Mouse (Mus musculus) limb, embryonic 12.5 days (tissue): ENCODE measurements at regions not wholly inside any gene's neighbourhood (a gene's known extent, or its start where the extent isn't known, plus 50 kb on each side); places are given as distances from the start of the nearest gene placed in this dataset.

ENCODE experiments used
- ATAC-seq: fragments of 200-750 bp; cut with Nextera tagmentation; 2 replicates; pipeline ENCODE4 v1.8.0; 2017; ENCODE audit warnings: low read depth, moderate TSS enrichment; ENCODE audit not compliant: insufficient number of reproducible peaks, insufficient read depth, low FRiP score, low TSS enrichment
- H3K27ac ChIP-seq: fragments of 300-500 bp; sonication (generic); 2 replicates; pipeline ENCODE4 v1.5.1; 2016; ENCODE audit warnings: mild to moderate bottlenecking, moderate library complexity
- H3K27me3 ChIP-seq: fragments of 300-500 bp; sonication (generic); 2 replicates; pipeline ENCODE4 v1.6.1; 2016; ENCODE audit warnings: mild to moderate bottlenecking, moderate library complexity
- H3K36me3 ChIP-seq: fragments of 300-500 bp; sonication (generic); 2 replicates; pipeline ENCODE4 v1.6.1; 2016; ENCODE audit warnings: mild to moderate bottlenecking, moderate library complexity
- H3K4me1 ChIP-seq: fragments of 300-500 bp; sonication (generic); replicated peaks from 2 replicates; pipeline ENCODE4 v1.6.1; 2016
- H3K4me2 ChIP-seq: fragments of 300-500 bp; sonication (generic); 2 replicates; pipeline ENCODE4 v1.6.1; 2016; ENCODE audit warnings: mild to moderate bottlenecking, moderate library complexity
- H3K4me3 ChIP-seq: fragments of 300-500 bp; sonication (generic); replicated peaks from 2 replicates; pipeline ENCODE4 v1.5.1; 2016; ENCODE audit warnings: mild to moderate bottlenecking
- H3K9ac ChIP-seq: fragments of 300-500 bp; sonication (generic); replicated peaks from 2 replicates; pipeline ENCODE4 v1.6.1; 2016; ENCODE audit warnings: mild to moderate bottlenecking, moderate library complexity
- H3K9me3 ChIP-seq: fragments of 300-500 bp; sonication (generic); 2 replicates; pipeline ENCODE4 v1.6.1; 2016; ENCODE audit warnings: mild to moderate bottlenecking, moderate library complexity
- WGBS: fragments of 180-500 bp; shearing (Covaris S2); methylation state at CpG from one replicate; pipeline ENCODE4 v1.1.7; 2016; 5-methylcytosine and 5-hydroxymethylcytosine counted together

DNA sequence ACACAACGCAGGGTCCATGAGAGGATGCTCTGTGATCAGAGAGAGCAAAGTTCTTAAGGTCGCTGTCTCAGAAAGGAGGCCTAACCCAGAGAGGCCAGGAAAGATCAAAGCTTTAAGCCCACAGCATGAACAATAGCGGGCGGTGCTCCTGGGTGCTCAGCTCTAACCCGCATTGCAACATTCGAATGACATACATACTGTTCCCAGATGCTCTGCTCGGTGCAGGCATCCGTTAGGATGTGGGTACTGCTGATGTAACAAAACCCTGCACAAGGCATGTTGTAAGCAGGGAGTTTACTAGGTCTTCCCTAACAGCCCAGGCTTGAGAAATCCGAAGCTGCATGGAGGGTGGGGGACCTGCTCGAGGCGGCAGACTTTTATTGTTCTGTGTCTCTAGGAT is 164.6 kb upstream of the Jarid2 start:
- H3K4me2 ChIP-seq = no peak overlapping the region
- H3K27me3 ChIP-seq = no peaks in the 10 kb centered on the region
- H3K36me3 ChIP-seq = no peaks in the 10 kb centered on the region
- 34% methylated on average over 11 of the region's 11 CpGs for WGBS
- H3K4me1 ChIP-seq = peaks cover 7% of the 10 kb centered on the region; the same call in 1 of the 2 replicates
- H3K4me3 ChIP-seq = no peak overlapping the region
- H3K9me3 ChIP-seq = no peaks in the 10 kb centered on the region
- no peak; the same call in 1 of the 2 replicates for ATAC-seq
- H3K27ac ChIP-seq = no peak overlapping the region
- no peak overlapping the region for H3K9ac ChIP-seq

- no peak overlapping the region for H3K9ac ChIP-seq
- no peak overlapping the region for H3K4me2 ChIP-seq
- H3K27ac ChIP-seq = no peak overlapping the region
- no peak for ATAC-seq
- 0 out of 2 replicates have a peak, but pooled peaks cover 4% of the 10 kb centered on the region for H3K9me3 ChIP-seq
- H3K4me1 ChIP-seq = peaks cover 7% of the 10 kb centered on the region; the same call in 1 of the 2 replicates
- H3K27me3 ChIP-seq = no peaks in the 10 kb centered on the region
- no peak overlapping the region for H3K4me3 ChIP-seq
- no peaks in the 10 kb centered on the region for H3K36me3 ChIP-seq
- 60% methylated on average over 2 of the region's 2 CpGs for WGBS
Observed at GRCm38 (mm10) chr13:44567696-44568095, 161.6 kb upstream of the Jarid2 start.

DNA sequence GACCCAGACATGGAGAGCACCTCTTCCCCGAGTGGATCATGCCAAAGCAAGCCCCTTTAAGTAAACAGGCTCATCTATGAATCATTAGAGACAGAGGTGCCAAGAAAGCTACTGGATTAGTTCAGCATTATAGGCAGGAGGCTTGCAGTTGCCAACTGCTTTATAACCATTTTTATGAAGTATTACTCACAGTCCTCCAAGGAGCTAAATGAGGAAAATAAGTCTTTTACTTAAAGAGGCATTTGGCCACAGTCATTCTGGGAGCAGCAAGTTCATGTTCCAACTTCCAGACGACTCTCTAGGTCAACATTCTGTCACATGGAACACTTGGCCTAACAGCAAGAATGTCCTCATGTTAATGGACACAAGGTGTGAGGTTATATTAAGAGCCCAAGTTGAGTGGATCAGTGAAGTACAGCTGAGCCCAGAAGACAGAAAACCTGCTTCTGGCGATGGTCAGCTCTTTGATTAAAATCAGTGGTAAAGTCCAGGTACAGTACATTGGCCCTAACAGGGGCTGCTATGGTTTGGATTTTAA is 160.0 kb upstream of the Jarid2 start:
- H3K27ac ChIP-seq = no peak overlapping the region
- no peak overlapping the region for H3K4me2 ChIP-seq
- H3K27me3 ChIP-seq = no peaks in the 10 kb centered on the region
- H3K9me3 ChIP-seq = 0 out of 2 replicates have a peak, but pooled peaks cover 4% of the 10 kb centered on the region
- WGBS = 60% methylated on average over 3 of the region's 3 CpGs
- H3K4me3 ChIP-seq = no peak overlapping the region
- no peaks in the 10 kb centered on the region for H3K36me3 ChIP-seq
- no peak for ATAC-seq
- H3K9ac ChIP-seq = no peak overlapping the region
- peaks cover 7% of the 10 kb centered on the region; the same call in 1 of the 2 replicates for H3K4me1 ChIP-seq

GRCm38 (mm10) chr13:44573463-44573862 is 155.8 kb upstream of the Jarid2 start:
- Histone ChIP-seq H3K4me2 (no peak overlapping the region), H3K4me3 (no peak overlapping the region), H3K4me1 (no peaks in the 10 kb centered on the region), H3K9ac (no peak overlapping the region), H3K36me3 (no peaks in the 10 kb centered on the region), H3K27me3 (no peaks in the 10 kb centered on the region), H3K9me3 (peaks cover 4% of the 10 kb centered on the region; the same call in 1 of the 2 replicates), H3K27ac (no peak overlapping the region)
- 9% methylated on average over 7 of the region's 7 CpGs for WGBS
- no peak for ATAC-seq

GRCm38 (mm10) chr13:44579215-44579614 is 150.1 kb upstream of the Jarid2 start:
- Histone ChIP-seq H3K36me3 (no peaks in the 10 kb centered on the region), H3K27ac (no peak overlapping the region), H3K4me1 (peaks cover 31% of the 10 kb centered on the region), H3K27me3 (peaks cover 5% of the 10 kb centered on the region; the same call in 1 of the 2 replicates), H3K9me3 (peaks cover 12% of the 10 kb centered on the region), H3K4me2 (no peak overlapping the region), H3K9ac (no peak overlapping the region), H3K4me3 (no peak overlapping the region)
- no peak for ATAC-seq
- 72% methylated on average over 5 of the region's 5 CpGs for WGBS

DNA sequence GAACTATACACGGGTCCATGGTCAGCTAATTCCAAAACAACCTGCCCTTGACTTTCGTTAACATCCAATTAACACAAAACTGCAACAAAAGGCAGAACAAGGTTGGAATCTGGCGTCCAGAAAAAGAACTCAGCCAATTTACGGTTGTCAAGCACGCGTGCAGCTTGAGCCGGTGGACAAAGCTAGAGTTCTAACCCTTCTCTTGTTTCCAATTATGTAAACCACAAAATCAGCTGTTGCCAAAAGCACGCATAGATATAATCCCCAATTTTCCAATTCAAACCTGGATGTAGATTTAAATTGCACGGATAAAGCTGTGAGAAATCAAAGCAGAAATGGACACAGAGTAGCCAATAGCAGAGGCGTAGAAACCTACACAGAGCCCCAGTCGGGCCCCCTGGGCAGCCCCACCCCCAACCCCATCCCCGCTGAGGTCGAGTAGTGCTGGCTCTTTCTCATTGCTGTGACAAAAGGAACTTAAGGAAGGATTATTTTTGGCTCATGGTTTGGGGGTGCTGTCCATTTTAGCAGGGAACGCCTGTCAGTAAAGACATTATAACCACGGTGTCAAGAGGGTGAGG is 149.0 kb upstream of the Jarid2 start:
- ATAC-seq = no peak
- no peak overlapping the region for H3K9ac ChIP-seq
- H3K4me1 ChIP-seq = peaks cover 36% of the 10 kb centered on the region
- no peaks in the 10 kb centered on the region for H3K36me3 ChIP-seq
- peaks cover 12% of the 10 kb centered on the region for H3K9me3 ChIP-seq
- peak overlapping the region; percentile 34 for H3K4me2 ChIP-seq
- H3K4me3 ChIP-seq = no peak overlapping the region
- no peak overlapping the region for H3K27ac ChIP-seq
- 38% methylated on average over 15 of the region's 15 CpGs for WGBS
- H3K27me3 ChIP-seq = peaks cover 5% of the 10 kb centered on the region; the same call in 1 of the 2 replicates

DNA sequence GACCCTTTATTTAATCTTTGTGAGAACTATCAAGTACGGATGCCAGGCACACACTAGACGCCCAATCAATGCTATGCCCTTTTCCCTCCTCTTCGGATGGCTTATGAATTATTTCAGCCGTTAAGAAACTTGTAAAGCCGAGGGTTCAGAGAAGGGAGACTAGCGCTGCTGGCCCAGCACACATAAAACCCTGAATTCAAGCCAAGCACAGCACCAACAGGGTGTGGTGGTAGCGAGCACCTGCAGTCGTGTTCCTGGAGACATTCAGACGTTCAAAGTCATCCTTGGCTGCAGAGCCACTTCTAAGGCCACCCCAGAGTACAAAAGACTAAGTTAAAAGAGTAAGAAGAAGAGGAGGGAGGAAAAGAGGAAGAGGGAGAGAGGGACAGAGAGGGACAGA is 148.5 kb upstream of the Jarid2 start:
- Histone ChIP-seq H3K36me3 (no peaks in the 10 kb centered on the region), H3K9me3 (peaks cover 12% of the 10 kb centered on the region), H3K4me2 (peak overlapping the region; percentile 34; the same call in 1 of the 2 replicates), H3K4me3 (no peak overlapping the region), H3K4me1 (peaks cover 36% of the 10 kb centered on the region), H3K27me3 (peaks cover 5% of the 10 kb centered on the region; the same call in 1 of the 2 replicates), H3K27ac (no peak overlapping the region), H3K9ac (no peak overlapping the region)
- WGBS = 24% methylated on average over 9 of the region's 9 CpGs
- no peak for ATAC-seq

- Histone ChIP-seq H3K4me3 (peak overlapping the region; percentile 7; the same call in 1 of the 2 replicates), H3K9me3 (peaks cover 12% of the 10 kb centered on the region), H3K4me1 (peaks cover 36% of the 10 kb centered on the region), H3K9ac (no peak overlapping the region), H3K27ac (0 out of 2 replicates have a peak overlapping the region, but pooled peaks have one; percentile 35), H3K36me3 (no peaks in the 10 kb centered on the region), H3K27me3 (peaks cover 5% of the 10 kb centered on the region; the same call in 1 of the 2 replicates), H3K4me2 (peak overlapping the region; percentile 45)
- ATAC-seq = no peak
- 13% methylated on average over 23 of the region's 23 CpGs for WGBS
Observed at GRCm38 (mm10) chr13:44581947-44582766, 147.1 kb upstream of the Jarid2 start.

- peaks cover 12% of the 10 kb centered on the region for H3K9me3 ChIP-seq
Observed at GRCm38 (mm10) chr13:44582767-44583085, 146.5 kb upstream of the Jarid2 start.

DNA sequence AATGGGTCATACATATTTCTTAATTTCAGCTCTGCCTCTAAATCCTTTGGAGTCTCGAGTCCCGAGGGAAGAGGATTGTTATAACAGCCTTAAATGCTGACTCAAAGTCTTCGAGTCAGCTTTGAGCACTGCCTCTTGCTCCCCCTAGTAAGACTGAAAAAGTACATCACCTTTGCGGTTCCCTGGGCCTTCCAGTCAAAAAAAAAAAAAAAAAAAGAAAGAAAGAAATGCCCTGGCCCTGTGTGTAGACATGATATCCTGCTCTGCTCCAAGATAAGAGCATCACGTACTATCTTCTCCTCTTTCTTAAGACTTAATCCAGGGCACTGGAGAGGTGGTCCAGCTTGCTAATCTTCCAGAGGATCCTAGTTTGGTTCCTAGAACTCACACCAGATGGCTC is 145.7 kb upstream of the Jarid2 start:
- Histone ChIP-seq H3K9me3 (peaks cover 10% of the 10 kb centered on the region), H3K4me1 (peaks cover 36% of the 10 kb centered on the region), H3K4me2 (no peak overlapping the region), H3K36me3 (no peaks in the 10 kb centered on the region), H3K27me3 (peaks cover 5% of the 10 kb centered on the region; the same call in 1 of the 2 replicates), H3K27ac (no peak overlapping the region), H3K9ac (no peak overlapping the region), H3K4me3 (no peak overlapping the region)
- 58% methylated on average over 5 of the region's 5 CpGs for WGBS
- ATAC-seq = no peak

More at GRCm38 (mm10) chr13:44582767-44583085, 146.5 kb upstream of the Jarid2 start:
- Histone ChIP-seq H3K27me3 (peaks cover 5% of the 10 kb centered on the region; the same call in 1 of the 2 replicates), H3K4me2 (peak overlapping the region; percentile 45), H3K4me1 (peaks cover 36% of the 10 kb centered on the region), H3K36me3 (no peaks in the 10 kb centered on the region), H3K9ac (no peak overlapping the region), H3K27ac (0 out of 2 replicates have a peak overlapping the region, but pooled peaks have one; percentile 35), H3K4me3 (peak overlapping the region; percentile 7; the same call in 1 of the 2 replicates)
- WGBS = 13% methylated on average over 2 of the region's 2 CpGs
- no peak for ATAC-seq

GRCm38 (mm10) chr13:44584151-44584550 is 145.1 kb upstream of the Jarid2 start:
- H3K27ac ChIP-seq = no peak overlapping the region
- no peak overlapping the region for H3K4me3 ChIP-seq
- H3K4me2 ChIP-seq = no peak overlapping the region
- H3K9ac ChIP-seq = no peak overlapping the region
- no peak for ATAC-seq
- H3K36me3 ChIP-seq = no peaks in the 10 kb centered on the region
- peaks cover 36% of the 10 kb centered on the region for H3K4me1 ChIP-seq
- H3K27me3 ChIP-seq = peaks cover 5% of the 10 kb centered on the region; the same call in 1 of the 2 replicates
- WGBS = 38% methylated on average over 8 of the region's 8 CpGs
- peaks cover 5% of the 10 kb centered on the region for H3K9me3 ChIP-seq
